Mouse (Mus musculus): ENCODE data around the gene Kdm6b. TPM values are rescaled to one million over a fixed set of nuclear protein-coding genes. Genes with fewer than 3 reads are reported as not detected.

The Kdm6b gene
- polyA plus RNA-seq, 1 experiment from 2014 or later = 52.8 TPM

GRCm38 (mm10) chr11:69408541-69409377 lies 4.7 kb downstream of the Kdm6b start:
- ATAC-seq = peak; percentile 77
- Histone ChIP-seq H3K4me3 (replicated peaks; ENCODE audit: low read length) (peak overlapping the region; percentile 86), H3K9ac (replicated peaks; ENCODE audit: low read depth, low read length) (peak overlapping the region; percentile 89), H3K27me3 (replicated peaks; ENCODE audit: control insufficient read depth, insufficient read depth, low read length) (no peaks in the 10 kb centered on the region), H3K27ac (ENCODE audit: low read length) (peak overlapping the region; percentile 91), H3K4me2 (ENCODE audit: low read length) (peak overlapping the region; percentile 96), H3K36me3 (ENCODE audit: control insufficient read depth, insufficient read depth) (peaks cover 36% of the 10 kb centered on the region), H3K4me1 (replicated peaks; ENCODE audit: control insufficient read depth, insufficient read depth, low read length) (peaks cover 41% of the 10 kb centered on the region), H3K9me3 (ENCODE audit: control insufficient read depth, low read length) (no peaks in the 10 kb centered on the region)
- WGBS = 0% methylated on average over 33 of the region's 33 CpGs

GRCm38 (mm10) chr11:69407724-69408004 lies 5.8 kb downstream of the Kdm6b start:
- Histone ChIP-seq H3K27me3 (replicated peaks; ENCODE audit: control insufficient read depth, insufficient read depth, low read length) (no peaks in the 10 kb centered on the region), H3K36me3 (ENCODE audit: control insufficient read depth, insufficient read depth) (peaks cover 45% of the 10 kb centered on the region), H3K9ac (replicated peaks; ENCODE audit: low read depth, low read length) (no peak overlapping the region), H3K4me2 (ENCODE audit: low read length) (no peak overlapping the region), H3K4me3 (replicated peaks; ENCODE audit: low read length) (no peak overlapping the region), H3K4me1 (replicated peaks; ENCODE audit: control insufficient read depth, insufficient read depth, low read length) (peaks cover 30% of the 10 kb centered on the region), H3K9me3 (ENCODE audit: control insufficient read depth, low read length) (no peaks in the 10 kb centered on the region), H3K27ac (ENCODE audit: low read length) (no peak overlapping the region)
- 88% methylated on average over 4 of the region's 4 CpGs for WGBS
- no peak for ATAC-seq

GRCm38 (mm10) chr11:69406867-69407723 lies 6.4 kb downstream of the Kdm6b start:
- H3K9me3 ChIP-seq (ENCODE audit: control insufficient read depth, low read length) = no peaks in the 10 kb centered on the region
- no peak overlapping the region for H3K4me2 ChIP-seq (ENCODE audit: low read length)
- no peak overlapping the region for H3K4me3 ChIP-seq (replicated peaks; ENCODE audit: low read length)
- no peak overlapping the region for H3K27ac ChIP-seq (ENCODE audit: low read length)
- peaks cover 24% of the 10 kb centered on the region for H3K4me1 ChIP-seq (replicated peaks; ENCODE audit: control insufficient read depth, insufficient read depth, low read length)
- H3K9ac ChIP-seq (replicated peaks; ENCODE audit: low read depth, low read length) = no peak overlapping the region
- WGBS = 90% methylated on average over 16 of the region's 16 CpGs
- no peak for ATAC-seq
- H3K27me3 ChIP-seq (replicated peaks; ENCODE audit: control insufficient read depth, insufficient read depth, low read length) = no peaks in the 10 kb centered on the region
- peaks cover 47% of the 10 kb centered on the region for H3K36me3 ChIP-seq (ENCODE audit: control insufficient read depth, insufficient read depth)

- no peak overlapping the region for H3K4me2 ChIP-seq (ENCODE audit: low read length)
- H3K27me3 ChIP-seq (replicated peaks; ENCODE audit: control insufficient read depth, insufficient read depth, low read length) = no peaks in the 10 kb centered on the region
- H3K9me3 ChIP-seq (ENCODE audit: control insufficient read depth, low read length) = no peaks in the 10 kb centered on the region
- no peak overlapping the region for H3K9ac ChIP-seq (replicated peaks; ENCODE audit: low read depth, low read length)
- H3K27ac ChIP-seq (ENCODE audit: low read length) = no peak overlapping the region
- no peak overlapping the region for H3K4me3 ChIP-seq (replicated peaks; ENCODE audit: low read length)
- H3K4me1 ChIP-seq (replicated peaks; ENCODE audit: control insufficient read depth, insufficient read depth, low read length) = peaks cover 22% of the 10 kb centered on the region
- 90% methylated on average over 19 of the region's 19 CpGs for WGBS
- peaks cover 56% of the 10 kb centered on the region for H3K36me3 ChIP-seq (ENCODE audit: control insufficient read depth, insufficient read depth)
- ATAC-seq = no peak
These were observed 7.2 kb downstream of the Kdm6b start for GRCm38 (mm10) chr11:69406282-69406681.

- H3K27ac ChIP-seq (ENCODE audit: low read length) = no peak overlapping the region
- H3K27me3 ChIP-seq (replicated peaks; ENCODE audit: control insufficient read depth, insufficient read depth, low read length) = no peaks in the 10 kb centered on the region
- H3K4me2 ChIP-seq (ENCODE audit: low read length) = no peak overlapping the region
- H3K9me3 ChIP-seq (ENCODE audit: control insufficient read depth, low read length) = no peaks in the 10 kb centered on the region
- 89% methylated on average over 24 of the region's 24 CpGs for WGBS
- H3K4me3 ChIP-seq (replicated peaks; ENCODE audit: low read length) = no peak overlapping the region
- H3K36me3 ChIP-seq (ENCODE audit: control insufficient read depth, insufficient read depth) = peaks cover 62% of the 10 kb centered on the region
- no peak for ATAC-seq
- peaks cover 24% of the 10 kb centered on the region for H3K4me1 ChIP-seq (replicated peaks; ENCODE audit: control insufficient read depth, insufficient read depth, low read length)
- H3K9ac ChIP-seq (replicated peaks; ENCODE audit: low read depth, low read length) = no peak overlapping the region
These were observed 7.9 kb downstream of the Kdm6b start for GRCm38 (mm10) chr11:69405397-69406200.

GRCm38 (mm10) chr11:69404595-69405396 lies 8.7 kb downstream of the Kdm6b start:
- Histone ChIP-seq H3K4me1 (replicated peaks; ENCODE audit: control insufficient read depth, insufficient read depth, low read length) (peaks cover 24% of the 10 kb centered on the region), H3K4me3 (replicated peaks; ENCODE audit: low read length) (no peak overlapping the region), H3K36me3 (ENCODE audit: control insufficient read depth, insufficient read depth) (peaks cover 70% of the 10 kb centered on the region), H3K27me3 (replicated peaks; ENCODE audit: control insufficient read depth, insufficient read depth, low read length) (no peaks in the 10 kb centered on the region), H3K4me2 (ENCODE audit: low read length) (no peak overlapping the region), H3K9me3 (ENCODE audit: control insufficient read depth, low read length) (no peaks in the 10 kb centered on the region), H3K9ac (replicated peaks; ENCODE audit: low read depth, low read length) (no peak overlapping the region), H3K27ac (ENCODE audit: low read length) (no peak overlapping the region)
- 94% methylated on average over 23 of the region's 24 CpGs for WGBS
- ATAC-seq = no peak

GRCm38 (mm10) chr11:69403691-69404594 lies 9.5 kb downstream of the Kdm6b start:
- 93% methylated on average over 35 of the region's 38 CpGs for WGBS
- Histone ChIP-seq H3K4me2 (ENCODE audit: low read length) (no peak overlapping the region), H3K36me3 (ENCODE audit: control insufficient read depth, insufficient read depth) (peaks cover 73% of the 10 kb centered on the region), H3K9ac (replicated peaks; ENCODE audit: low read depth, low read length) (no peak overlapping the region), H3K4me1 (replicated peaks; ENCODE audit: control insufficient read depth, insufficient read depth, low read length) (peaks cover 19% of the 10 kb centered on the region), H3K27ac (ENCODE audit: low read length) (no peak overlapping the region), H3K27me3 (replicated peaks; ENCODE audit: control insufficient read depth, insufficient read depth, low read length) (no peaks in the 10 kb centered on the region), H3K9me3 (ENCODE audit: control insufficient read depth, low read length) (no peaks in the 10 kb centered on the region), H3K4me3 (replicated peaks; ENCODE audit: low read length) (no peak overlapping the region)
- no peak for ATAC-seq

GRCm38 (mm10) chr11:69401987-69402386 lies 11.5 kb downstream of the Kdm6b start:
- peaks cover 66% of the 10 kb centered on the region for H3K36me3 ChIP-seq (ENCODE audit: control insufficient read depth, insufficient read depth)
- no peak overlapping the region for H3K4me2 ChIP-seq (ENCODE audit: low read length)
- H3K27me3 ChIP-seq (replicated peaks; ENCODE audit: control insufficient read depth, insufficient read depth, low read length) = no peaks in the 10 kb centered on the region
- H3K4me1 ChIP-seq (replicated peaks; ENCODE audit: control insufficient read depth, insufficient read depth, low read length) = peaks cover 9% of the 10 kb centered on the region
- 85% methylated on average over 12 of the region's 12 CpGs for WGBS
- H3K9ac ChIP-seq (replicated peaks; ENCODE audit: low read depth, low read length) = no peak overlapping the region
- H3K4me3 ChIP-seq (replicated peaks; ENCODE audit: low read length) = no peak overlapping the region
- H3K27ac ChIP-seq (ENCODE audit: low read length) = no peak overlapping the region
- H3K9me3 ChIP-seq (ENCODE audit: control insufficient read depth, low read length) = no peaks in the 10 kb centered on the region
- no peak for ATAC-seq

All from forebrain, embryonic 16.5 days (tissue).